Mouse (Mus musculus) c-Kit-positive CD71-positive TER-119-positive erythroid progenitor cells, embryonic 14.5 days (primary cell): Measurements from ENCODE around the gene H2afy.
"Not testable (repeated sequence)": the region's sequence is repeated elsewhere in the genome, so short reads cannot be mapped to it uniquely, and the experiment has no call there.

Experiments
- DNase-seq: peaks from one replicate; pipeline ENCODE4 v3.0.0-alpha.2; 2013; ENCODE audit warnings: low spot score

Gene H2afy

DNA sequence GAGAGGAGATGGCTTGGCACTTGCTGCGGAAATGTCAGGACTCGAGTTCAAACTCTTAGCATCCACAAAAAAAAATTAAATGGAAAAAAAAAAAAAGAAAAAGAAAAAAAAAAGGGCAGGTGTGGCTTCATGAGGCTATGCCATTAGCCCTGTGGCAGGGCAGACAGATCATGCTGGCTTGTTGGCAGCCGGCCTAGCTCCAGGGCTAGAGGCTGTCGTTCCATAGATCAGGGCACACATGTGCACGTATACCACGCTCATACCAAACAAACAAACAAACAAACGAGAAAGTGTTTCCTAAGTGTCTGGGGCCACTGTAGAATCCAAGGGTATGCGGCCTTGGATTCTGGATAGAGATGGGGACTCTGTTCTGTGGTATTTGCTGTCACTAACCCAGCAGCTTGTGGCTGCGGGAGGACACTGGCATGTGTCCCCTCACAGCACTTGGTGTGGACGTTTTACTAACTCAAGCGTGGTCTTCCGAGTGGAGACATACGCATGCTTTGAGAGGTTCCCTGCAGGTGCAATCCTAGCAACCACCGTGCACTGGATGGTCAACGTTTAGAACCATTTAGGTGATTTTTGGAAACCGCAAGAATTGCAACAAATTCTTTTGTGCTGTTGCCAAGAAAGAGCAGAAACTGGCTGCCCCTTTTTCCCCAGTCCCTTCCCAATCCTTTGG lies 64.4 kb downstream of the H2afy start:
- no peak for DNase-seq

DNA sequence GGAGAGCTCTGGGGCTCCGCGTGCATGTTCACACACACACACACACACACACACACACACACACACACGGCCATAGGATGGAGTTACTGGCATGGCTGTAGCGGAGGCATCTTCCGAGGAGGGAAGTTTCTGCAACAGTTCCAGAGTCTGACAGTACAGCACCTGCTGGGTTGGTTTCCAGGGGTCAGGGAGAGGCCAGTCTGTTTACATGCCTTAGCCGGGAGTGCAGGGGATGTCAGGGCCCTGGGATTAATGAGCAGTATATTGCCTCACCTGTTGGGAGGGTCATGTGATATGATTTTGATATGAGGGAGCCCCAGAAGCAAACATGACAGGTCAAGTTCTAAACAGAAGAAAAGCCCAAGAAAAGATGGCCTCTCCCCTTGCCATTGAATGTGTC lies 66.5 kb downstream of the H2afy start:
- DNase-seq, result no peak

DNA sequence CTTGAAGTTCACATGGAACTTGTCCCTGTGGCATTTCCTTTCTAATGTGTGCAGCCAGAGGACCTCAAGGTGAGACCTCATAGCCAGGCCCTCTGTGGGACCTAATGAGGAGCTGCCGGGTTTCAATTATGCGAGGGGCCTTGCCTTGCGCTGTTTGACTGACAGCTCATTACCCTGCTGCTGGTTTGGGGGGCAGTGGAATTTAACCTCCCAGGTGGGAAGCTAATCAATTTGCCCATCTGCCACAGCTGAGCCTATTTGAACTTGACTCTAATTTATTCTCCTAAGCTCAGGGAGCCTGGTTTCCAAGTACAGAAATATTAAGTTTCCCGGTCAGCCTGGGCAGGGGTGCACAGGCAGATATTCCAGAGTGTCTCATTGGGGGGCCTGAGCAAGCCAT lies 67.6 kb downstream of the H2afy start:
- no peak for DNase-seq

DNA sequence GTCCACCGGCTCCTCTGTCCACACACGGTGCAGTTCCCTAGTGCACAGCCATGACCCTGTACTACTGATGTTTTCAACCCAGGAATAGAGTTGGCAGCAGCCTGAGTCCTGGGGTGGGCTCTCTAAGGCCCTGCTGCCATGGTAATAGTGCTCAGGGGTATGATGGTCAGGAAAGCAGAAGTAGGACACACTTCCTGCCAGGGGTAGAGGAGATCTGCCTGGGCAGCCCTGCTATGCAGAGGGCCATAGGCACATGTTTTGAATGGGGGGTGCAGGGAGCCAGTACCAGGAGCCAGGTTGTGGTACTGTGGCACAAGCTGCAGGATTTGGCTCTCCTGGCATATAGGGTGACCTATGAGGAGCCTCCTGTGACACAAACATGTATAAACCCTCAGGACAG lies 69.3 kb downstream of the H2afy start:
- DNase-seq, result no peak

DNA sequence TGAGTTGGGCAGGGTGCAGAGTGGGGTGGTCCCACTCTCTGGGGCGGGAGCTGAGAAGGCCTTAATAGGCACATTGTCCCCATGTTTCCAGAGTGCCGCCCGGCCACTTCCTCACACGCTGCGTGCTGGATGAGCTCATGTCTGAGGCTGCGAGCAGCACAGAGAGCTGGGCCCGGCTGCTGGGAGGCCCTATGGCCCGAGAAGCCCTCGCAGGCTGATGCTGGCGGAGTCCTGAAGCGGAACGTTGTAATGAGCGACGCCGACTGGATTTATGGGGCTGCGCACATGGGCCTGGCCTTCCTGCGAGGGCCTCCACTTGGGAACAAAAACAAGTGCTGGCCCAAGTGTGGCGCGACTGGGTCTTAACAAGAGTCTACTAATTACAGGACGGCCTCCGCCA lies 70.0 kb downstream of the H2afy start:
- DNase-seq, result no peak

DNA sequence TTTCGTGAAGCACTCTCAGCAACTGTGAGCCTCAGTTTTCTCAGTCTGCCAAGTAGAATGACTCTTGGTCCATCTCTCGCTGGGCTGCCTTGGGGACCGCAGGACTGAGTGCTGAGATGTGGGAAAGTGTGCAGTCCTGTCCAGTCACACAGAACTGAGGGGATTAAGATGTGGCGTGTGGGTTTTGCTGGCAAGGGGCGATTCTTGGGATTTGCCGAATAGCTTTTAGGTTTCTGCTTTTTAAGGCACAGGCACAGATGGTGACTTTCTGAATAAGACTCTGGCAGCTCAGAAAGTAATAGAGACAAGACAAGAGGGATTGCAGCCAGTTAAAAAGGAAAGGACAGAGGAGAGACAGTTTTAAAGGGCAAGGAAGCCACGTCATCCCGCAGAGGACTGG lies 78.4 kb downstream of the H2afy start:
- no peak for DNase-seq

DNA sequence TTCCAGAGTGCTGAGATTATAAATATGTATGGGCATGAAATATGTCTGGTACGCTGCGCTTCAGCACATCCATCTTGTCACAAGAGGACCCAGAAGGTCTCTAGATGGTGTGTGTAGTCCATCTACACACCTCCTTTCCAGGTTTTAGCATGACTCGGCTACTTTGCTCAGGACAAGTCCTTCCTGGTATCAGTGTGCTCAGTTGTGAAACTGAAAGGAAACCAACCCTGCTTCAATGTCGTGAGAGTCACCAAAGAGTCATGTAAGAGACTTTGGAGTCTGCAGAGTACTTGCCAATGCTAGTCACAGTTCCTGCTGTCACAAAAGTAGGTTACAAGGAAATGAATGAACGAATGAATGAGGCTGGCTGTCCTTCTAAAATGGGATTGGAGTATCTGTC lies 80.4 kb downstream of the H2afy start:
- no peak for DNase-seq

DNA sequence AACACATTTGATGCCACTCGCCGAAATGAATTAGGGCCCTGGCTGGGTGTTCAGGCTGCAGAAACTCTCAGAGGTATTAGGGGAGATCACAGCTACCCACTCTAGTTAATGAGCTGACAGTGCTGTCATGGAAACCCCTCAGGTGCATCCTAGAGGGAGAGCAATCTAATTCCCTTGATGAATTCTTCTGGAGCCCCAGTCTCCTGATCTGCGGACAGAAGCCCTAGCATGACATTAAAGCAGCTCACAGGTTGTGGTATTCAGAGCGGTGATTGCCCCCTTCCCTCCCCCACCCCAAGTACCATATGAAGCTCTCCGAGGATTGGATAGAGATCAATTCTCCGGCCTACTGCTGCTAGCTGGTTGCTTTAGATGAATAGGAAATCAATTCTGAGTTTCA lies 82.1 kb downstream of the H2afy start:
- no peak for DNase-seq

DNA sequence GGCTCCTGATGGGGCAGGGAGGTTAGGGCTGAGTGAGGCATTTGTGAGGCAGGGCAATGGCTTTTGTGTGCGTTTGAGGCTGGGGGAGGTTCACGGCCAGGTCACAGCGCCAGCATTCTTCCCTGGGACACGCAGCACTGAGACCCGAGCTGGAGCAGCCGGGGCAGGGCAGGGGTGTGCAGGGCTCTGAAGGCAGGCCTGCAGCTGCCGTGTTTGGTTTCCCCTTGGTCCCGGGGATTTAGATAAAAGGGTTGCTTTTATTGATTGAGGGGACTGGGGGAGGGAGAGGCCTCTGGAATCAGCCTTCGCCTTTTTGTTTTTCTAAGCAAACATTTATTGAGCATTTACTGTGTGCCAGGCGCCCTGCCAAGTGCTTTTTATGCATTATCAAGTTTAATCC lies 83.4 kb downstream of the H2afy start:
- no peak for DNase-seq

DNA sequence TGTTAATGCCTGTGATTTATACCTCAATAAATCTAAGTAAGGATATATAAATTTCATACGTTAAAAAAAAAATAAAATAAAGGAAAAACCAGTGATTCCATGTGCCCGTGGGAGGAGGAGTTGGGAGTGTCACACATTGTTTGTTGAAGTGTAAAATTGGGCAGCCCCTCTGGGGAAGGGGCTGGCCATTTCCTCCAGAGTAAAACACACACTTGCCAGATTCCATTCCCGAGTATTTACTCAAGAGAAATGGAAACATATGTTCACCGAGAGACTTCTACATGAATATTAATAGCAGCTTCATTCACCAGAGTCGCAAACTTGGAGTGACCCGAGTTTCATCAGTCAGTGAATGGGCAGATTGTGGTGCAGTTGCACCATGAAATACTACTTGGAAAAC lies 85.9 kb downstream of the H2afy start:
- no peak for DNase-seq

DNA sequence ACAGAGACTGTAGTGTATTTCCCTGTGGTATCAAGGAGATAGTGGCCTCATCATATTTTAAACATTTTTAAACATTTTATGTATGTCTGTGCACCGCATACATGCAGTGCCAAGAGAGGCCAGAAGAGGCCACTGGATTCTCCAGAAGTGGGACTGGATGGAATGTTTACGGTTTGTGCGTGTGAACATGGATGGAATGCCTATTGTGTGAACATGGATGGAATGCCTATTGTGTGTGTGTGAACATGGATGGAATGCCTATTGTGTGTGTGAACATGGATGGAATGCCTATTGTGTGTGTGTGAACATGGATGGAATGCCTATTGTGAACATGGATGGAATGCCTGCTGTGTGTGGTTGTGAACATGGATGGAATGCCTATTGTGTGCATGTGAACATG lies 93.9 kb downstream of the H2afy start:
- DNase-seq, result no peak

DNA sequence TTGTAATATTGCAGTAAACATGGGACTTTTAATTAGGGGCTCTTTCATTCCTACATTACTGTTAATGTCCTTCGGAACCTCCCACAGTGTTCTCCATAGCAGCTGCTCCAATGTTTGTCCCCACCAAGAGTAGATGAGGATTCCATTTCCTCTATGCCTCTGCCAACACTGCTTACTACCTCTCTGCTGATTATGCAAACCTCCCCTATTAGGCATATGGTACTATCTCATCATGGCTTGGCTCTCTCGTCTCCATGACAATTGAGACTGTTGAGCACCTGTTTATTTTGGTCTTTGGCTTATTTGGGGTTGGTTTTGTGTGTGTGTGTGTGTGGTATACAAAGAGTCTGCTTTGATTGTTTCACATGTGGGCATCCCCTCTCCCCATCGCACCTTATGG lies 95.5 kb downstream of the H2afy start:
- DNase-seq, result no peak

DNA sequence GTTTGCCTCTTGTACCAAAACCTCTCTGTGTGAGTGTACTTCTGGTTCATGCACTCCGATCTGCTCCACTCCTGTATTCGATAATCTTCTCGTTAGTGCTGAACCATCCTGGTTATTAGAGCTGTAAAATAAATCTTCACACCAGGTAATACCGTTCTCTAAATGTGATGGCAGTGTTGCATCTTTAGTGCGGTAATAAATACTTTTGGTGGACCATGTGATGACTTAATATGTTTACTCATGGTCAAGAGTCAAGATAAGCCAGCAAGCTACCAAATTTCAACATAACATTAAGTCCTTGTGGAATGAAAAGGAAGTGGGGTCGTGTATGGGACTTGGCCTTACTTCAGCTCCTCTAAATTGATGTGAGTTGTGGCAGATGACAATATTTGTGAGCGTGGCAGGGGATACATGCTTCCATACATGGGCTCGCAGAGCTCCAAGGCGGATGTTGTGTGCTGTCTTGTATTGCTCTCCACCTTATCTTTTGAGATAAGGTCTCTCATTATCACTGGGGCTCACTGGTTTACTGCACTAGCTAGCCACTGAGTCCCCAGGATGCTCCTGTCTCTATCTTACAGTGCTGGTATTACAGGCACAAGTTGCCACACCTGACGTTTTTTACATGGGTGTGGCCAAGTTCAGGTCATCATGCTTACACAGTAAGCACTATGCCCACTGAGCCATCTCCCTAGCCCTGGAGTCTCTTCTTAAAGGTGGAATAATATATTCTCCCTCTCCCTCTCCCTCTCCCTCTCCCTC lies 96.4 kb downstream of the H2afy start:
- DNase-seq, result no peak

DNA sequence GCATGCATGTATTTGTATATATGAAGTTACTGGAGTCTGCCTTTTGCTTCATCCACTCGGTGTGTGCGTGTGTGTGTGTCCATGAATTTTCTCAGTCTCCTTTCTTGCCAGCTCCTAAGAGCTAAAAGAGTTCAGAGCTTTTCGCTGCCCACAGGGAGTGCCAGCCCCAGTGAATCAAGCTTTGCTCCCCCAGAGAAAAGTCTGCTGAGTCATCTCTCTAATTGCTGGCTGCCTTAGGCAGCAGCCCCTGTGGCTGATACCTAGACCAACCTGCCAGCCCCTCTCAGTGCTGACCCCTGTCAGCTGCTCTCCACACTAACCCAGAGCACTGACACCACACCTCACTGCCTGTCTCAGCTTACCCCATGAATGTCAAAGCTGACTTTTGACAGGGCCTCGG lies 107.2 kb downstream of the H2afy start:
- no peak for DNase-seq

DNA sequence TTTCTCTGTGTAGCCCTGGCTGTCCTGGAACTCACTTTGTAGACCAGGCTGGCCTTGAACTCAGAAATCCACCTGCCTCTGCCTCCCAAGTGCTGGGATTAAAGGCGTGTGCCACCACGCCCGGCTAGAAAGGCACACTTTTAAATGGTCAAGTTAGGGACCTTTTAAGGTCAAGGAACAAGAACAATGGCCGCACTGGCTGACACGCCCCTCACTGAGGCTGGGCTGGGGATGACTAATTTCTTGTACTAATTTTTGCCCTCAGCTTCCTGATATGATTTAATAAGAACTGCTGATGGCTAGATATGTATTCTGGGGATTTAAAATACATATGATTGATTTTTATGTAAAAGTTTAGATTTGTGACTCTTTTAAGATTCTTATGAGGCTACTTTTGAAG lies 108.2 kb downstream of the H2afy start:
- DNase-seq, result not testable (repeated sequence)

DNA sequence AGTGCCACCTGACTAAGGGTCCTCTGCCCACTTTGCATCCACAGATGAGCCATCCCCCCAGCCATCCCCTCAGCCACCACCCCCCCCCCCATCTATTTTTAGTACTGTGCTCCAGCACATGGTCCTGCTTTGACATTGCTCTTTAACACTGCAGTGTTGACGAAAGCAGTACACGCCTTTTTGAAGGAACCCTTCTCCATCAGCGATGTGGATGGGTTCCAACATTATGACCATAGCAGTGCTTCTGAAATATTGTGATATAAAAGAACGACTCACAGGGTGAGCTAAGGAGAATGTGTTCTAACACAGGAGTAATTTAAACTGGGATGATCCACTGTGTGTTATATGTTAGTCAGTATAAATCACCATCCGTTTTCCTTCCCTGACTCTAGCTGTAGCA lies 109.5 kb downstream of the H2afy start:
- no peak for DNase-seq

DNA sequence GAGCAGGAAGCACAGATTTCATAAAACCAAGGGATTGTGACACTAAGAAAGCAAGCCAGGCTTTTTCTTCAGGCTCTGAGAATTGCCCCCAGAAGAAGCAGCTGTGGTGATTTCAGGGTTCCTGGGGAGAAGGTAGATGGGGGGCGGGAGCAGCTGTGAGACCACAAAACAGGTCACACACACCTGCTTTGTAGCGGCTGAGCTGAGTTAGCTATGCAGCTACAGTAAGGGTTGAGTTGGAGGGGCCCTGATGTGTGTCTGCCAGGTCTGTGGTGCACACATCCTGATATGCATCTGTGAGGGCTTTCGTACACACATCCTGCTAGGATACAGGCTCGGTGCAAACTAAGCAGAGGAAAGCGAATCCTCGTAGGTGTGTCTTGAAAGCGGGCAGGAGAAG lies 110.1 kb downstream of the H2afy start:
- DNase-seq, result no peak

DNA sequence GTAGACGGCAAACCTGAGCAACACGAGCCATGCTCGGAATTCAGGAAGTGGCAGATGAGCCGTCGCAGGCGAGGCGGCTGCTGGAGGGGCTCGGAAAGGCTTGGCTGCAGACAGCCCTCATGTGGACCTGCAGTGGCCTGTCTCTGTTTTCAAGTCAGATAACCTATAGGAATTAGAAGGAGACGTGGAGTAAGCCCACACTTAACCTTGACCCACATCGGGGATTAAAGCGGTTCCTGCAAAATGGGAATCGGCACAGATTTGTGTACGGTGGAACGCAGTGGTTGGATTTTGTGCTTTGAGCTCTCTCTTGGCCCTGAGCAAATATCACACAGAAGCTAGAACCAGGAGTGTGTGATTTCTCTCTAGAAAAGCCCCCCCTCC lies 111.1 kb downstream of the H2afy start:
- DNase-seq, result no peak

DNA sequence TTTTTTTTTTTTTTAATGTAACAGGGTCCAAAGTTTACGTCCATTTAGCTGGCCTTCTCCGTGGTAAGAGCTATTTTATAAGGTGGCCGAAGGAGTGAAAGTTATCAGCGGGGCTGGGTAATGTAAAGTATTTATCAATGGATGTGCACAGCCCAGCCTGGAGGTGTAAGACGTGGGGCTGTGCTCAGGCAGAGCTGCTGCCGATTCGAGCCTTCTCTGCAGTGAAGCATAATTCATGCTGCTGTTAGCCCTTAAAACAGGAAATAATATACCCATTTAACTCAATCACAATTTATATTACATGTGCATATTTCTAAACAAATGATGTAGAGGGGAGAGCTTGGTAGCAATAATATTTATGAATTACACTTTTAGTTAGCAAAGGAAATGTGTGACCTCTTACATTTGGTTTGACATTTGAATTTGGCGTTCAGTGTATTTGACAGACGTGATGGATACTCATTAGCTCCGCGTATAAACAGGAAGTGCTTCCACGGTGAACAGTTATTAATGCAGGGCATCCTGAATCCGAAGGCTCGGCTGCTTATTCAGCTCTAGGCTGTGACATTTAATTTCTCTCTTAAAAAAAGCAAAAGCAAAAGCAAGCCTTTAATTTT lies 111.6 kb downstream of the H2afy start:
- DNase-seq, result no peak
